Mouse (Mus musculus) monocyte, adult 5-6 weeks (primary cell): Measurements from ENCODE around the gene Klhl2. TPM values are rescaled to one million over a fixed set of nuclear protein-coding genes. Genes with fewer than 3 reads are reported as not detected.
A peak's percentile ranks its signal among the peaks of the same experiment; 100 is the strongest.

Experiments
- ATAC-seq: fragments of 153-309, 156-312 bp; replicated peaks from 2 replicates; pipeline ENCODE4 v1.8.0; 2017; ENCODE audit warnings: mild to moderate bottlenecking; ENCODE audit not compliant: low TSS enrichment, insufficient number of reproducible peaks, severe bottlenecking, poor library complexity, low FRiP score
- total RNA-seq: library from RNA; stranded (forward); fragments of 200-1000, 200-491, 200-594 nt; gene quantifications from 3 replicates; pipeline ENCODE4 v1.2.3, GENCODE M21; 2017

Klhl2 gene
- total RNA-seq, 1 experiment from 2014 or later: 43.6 TPM

GRCm38 (mm10) chr8:64834071-64834877 is 15.5 kb downstream of the Klhl2 start:
- ATAC-seq: no peak

- ATAC-seq: no peak; the same call in 1 of the 2 replicates
Observed at GRCm38 (mm10) chr8:64832581-64833135, 17.2 kb downstream of the Klhl2 start.

- peak; percentile 52; the same call in 1 of the 2 replicates for ATAC-seq
Observed at GRCm38 (mm10) chr8:64831656-64832055, 18.2 kb downstream of the Klhl2 start.

- ATAC-seq: no peak
Observed at GRCm38 (mm10) chr8:64829921-64830320, 19.9 kb downstream of the Klhl2 start.

GRCm38 (mm10) chr8:64829391-64829790 is 20.4 kb downstream of the Klhl2 start:
- peak; percentile 78 for ATAC-seq

GRCm38 (mm10) chr8:64828466-64828865 is 21.4 kb downstream of the Klhl2 start:
- ATAC-seq: no peak

- no peak for ATAC-seq
Observed at GRCm38 (mm10) chr8:64827356-64827755, 22.5 kb downstream of the Klhl2 start.

- no peak for ATAC-seq
Observed at GRCm38 (mm10) chr8:64826461-64826860, 23.4 kb downstream of the Klhl2 start.

GRCm38 (mm10) chr8:64823905-64824304 is 25.9 kb downstream of the Klhl2 start:
- no peak for ATAC-seq

- ATAC-seq: peak; percentile 16; the same call in 1 of the 2 replicates
Observed at GRCm38 (mm10) chr8:64820940-64821339, 28.9 kb downstream of the Klhl2 start.

- ATAC-seq: 0 out of 2 replicates have a peak, but pooled peaks have one; percentile 13
Observed at GRCm38 (mm10) chr8:64811790-64812189, 38.0 kb downstream of the Klhl2 start.

- ATAC-seq: no peak
Observed at GRCm38 (mm10) chr8:64811083-64811482, 38.7 kb downstream of the Klhl2 start.

GRCm38 (mm10) chr8:64806558-64806957 is 43.3 kb downstream of the Klhl2 start:
- no peak for ATAC-seq

- 0 out of 2 replicates have a peak, but pooled peaks have one; percentile 40 for ATAC-seq
Observed at GRCm38 (mm10) chr8:64804971-64805370, 44.8 kb downstream of the Klhl2 start.

- no peak for ATAC-seq
Observed at GRCm38 (mm10) chr8:64799306-64799705, 50.5 kb downstream of the Klhl2 start.

GRCm38 (mm10) chr8:64798503-64798902 is 51.3 kb downstream of the Klhl2 start:
- no peak for ATAC-seq

- no peak for ATAC-seq
Observed at GRCm38 (mm10) chr8:64797751-64798150, 52.1 kb downstream of the Klhl2 start.

GRCm38 (mm10) chr8:64791250-64791881 is 58.5 kb downstream of the Klhl2 start:
- no peak for ATAC-seq

GRCm38 (mm10) chr8:64790418-64790817 is 59.4 kb downstream of the Klhl2 start:
- ATAC-seq: no peak

GRCm38 (mm10) chr8:64788715-64789114 is 61.1 kb downstream of the Klhl2 start:
- ATAC-seq: peak; percentile 60
